Mouse (Mus musculus) cerebellum, adult 2 months (tissue): ENCODE data around the gene Ptpra.

ENCODE experiments used
- CTCF ChIP-seq: fragments of 200-500 bp; IDR thresholded peaks from 2 replicates; pipeline ENCODE4 v1.5.1; 2011; ENCODE audit warnings: low read depth, mild to moderate bottlenecking, control low read depth, low read length, moderate library complexity, borderline replicate concordance; ENCODE audit not compliant: insufficient read depth
- POLR2A ChIP-seq: fragments of 200-500 bp; IDR thresholded peaks from 2 replicates; pipeline ENCODE4 v1.6.1; 2011; ENCODE audit warnings: low read length, control low read depth, borderline replicate concordance; ENCODE audit not compliant: insufficient read depth

GRCm38 (mm10) chr2:130430484-130430883, 19.6 kb upstream of the Ptpra start:
- TF ChIP-seq POLR2A = no peak
- no peak for TF ChIP-seq CTCF
